Mouse (Mus musculus): ENCODE results near the gene Olfr427.
"Not testable (repeated sequence)": the region's sequence is repeated elsewhere in the genome, so short reads cannot be mapped to it uniquely, and the experiment has no call there.

Gene Olfr427

GRCm38 (mm10) chr1:174096591-174096990 is at the start of gene Olfr427:
Olfr427 (plus strand) TSS chr1:174096891.
- DNase-seq, result no peak

GRCm38 (mm10) chr1:174048227-174048626 is 48.5 kb upstream of the Olfr427 start:
- DNase-seq, result not testable (repeated sequence)

GRCm38 (mm10) chr1:174048893-174049292 is 47.8 kb upstream of the Olfr427 start, which contains the start of gene Olfr432:
Olfr432 (plus strand) TSS chr1:174049205.
- DNase-seq, result no peak

- not testable (repeated sequence) for DNase-seq
Measured at GRCm38 (mm10) chr1:174049357-174049756, 47.3 kb upstream of the Olfr427 start.

- DNase-seq, result no peak
Measured at GRCm38 (mm10) chr1:174050532-174050931, 46.2 kb upstream of the Olfr427 start.

GRCm38 (mm10) chr1:174051515-174051914 is 45.2 kb upstream of the Olfr427 start:
- DNase-seq, result no peak

GRCm38 (mm10) chr1:174051931-174052536 is 44.7 kb upstream of the Olfr427 start:
- DNase-seq, result no peak

- no peak for DNase-seq
Measured at GRCm38 (mm10) chr1:174052981-174053380, 43.7 kb upstream of the Olfr427 start.

GRCm38 (mm10) chr1:174055248-174055647 is 41.4 kb upstream of the Olfr427 start:
- no peak for DNase-seq

- no peak for DNase-seq
Measured at GRCm38 (mm10) chr1:174066305-174066704, 30.4 kb upstream of the Olfr427 start, which contains the start of gene Olfr430. Olfr430 (plus strand) TSS chr1:174066605.

GRCm38 (mm10) chr1:174084031-174084430 is 12.7 kb upstream of the Olfr427 start, which contains the start of gene Olfr429:
Olfr429 (plus strand) TSS chr1:174084331.
- DNase-seq, result no peak

- no peak for DNase-seq
Measured at GRCm38 (mm10) chr1:174103735-174104134, 7.0 kb downstream of the Olfr427 start.

GRCm38 (mm10) chr1:174121062-174121461 is 24.4 kb downstream of the Olfr427 start, which contains the start of gene Olfr231:
Olfr231 (minus strand) TSS chr1:174121162.
- DNase-seq, result no peak

GRCm38 (mm10) chr1:174131217-174131616 is 34.5 kb downstream of the Olfr427 start, which contains the start of gene Olfr424:
Olfr424 (plus strand) TSS chr1:174131517.
- DNase-seq, result no peak

- no peak for DNase-seq
Measured at GRCm38 (mm10) chr1:174131999-174132398, 35.3 kb downstream of the Olfr427 start.

GRCm38 (mm10) chr1:174141384-174141783 is 44.7 kb downstream of the Olfr427 start:
- no peak for DNase-seq

- DNase-seq, result no peak
Measured at GRCm38 (mm10) chr1:174146696-174147095, 50.0 kb downstream of the Olfr427 start.

GRCm38 (mm10) chr1:174149289-174149688 is 52.6 kb downstream of the Olfr427 start:
- no peak for DNase-seq

All from cerebellum, adult 18-20 months (tissue).